Comparison of ENCODE assay signal across 8 mouse cellular contexts in genomic region chr15:78962885-78963284, GRCm38 (mm10). TPM values are rescaled to one million over a fixed set of nuclear protein-coding genes. Genes with fewer than 3 reads are reported as not detected.
DNase-seq lines count a peak whose midpoint lies in the region; ATAC-seq and TF ChIP-seq lines count a peak whose summit lies in the region.

No protein-coding gene starts in this region.

- no peak for TF ChIP-seq EP300 in ES-Bruce4 (IDR thresholded peaks at IDR 0.05; ENCODE audit: insufficient read depth, low read depth, low read length)

- 29% methylated on average over 2 of the region's 2 CpGs for WGBS in intestine, postnatal 0 days

- H3K36me3 ChIP-seq in ES-Bruce4 (ENCODE audit: control insufficient read depth, insufficient read depth, low read length, poor library complexity, severe bottlenecking): no peaks in the 10 kb centered on the region
- H3K36me3 ChIP-seq in intestine, postnatal 0 days (ENCODE audit: control insufficient read depth, insufficient read depth): no peaks in the 10 kb centered on the region

- peak; percentile 83 for DNase-seq in ZHBTc4 (ENCODE audit: low read depth, low spot score)
- DNase-seq in lung, adult 18-20 months: peak; percentile 74 to 81
- no peak for DNase-seq in layer of hippocampus, adult 11-12 months (ENCODE audit: low spot score)

- H3K27me3 ChIP-seq in ES-Bruce4 (ENCODE audit: control insufficient read depth, insufficient read depth, low read length, poor library complexity, severe bottlenecking): no peaks in the 10 kb centered on the region
- no peaks in the 10 kb centered on the region for H3K27me3 ChIP-seq in intestine, postnatal 0 days (replicated peaks; ENCODE audit: control insufficient read depth, insufficient read depth, low read length)

- H3K4me2 ChIP-seq in intestine, postnatal 0 days (replicated peaks; ENCODE audit: low read depth): no peak overlapping the region

- no peak overlapping the region for H3K4me3 ChIP-seq in ES-Bruce4 (ENCODE audit: low read depth, low read length)
- no peak overlapping the region for H3K4me3 ChIP-seq in cortical plate, adult 2 months (ENCODE audit: insufficient read depth, low read length)
- H3K4me3 ChIP-seq in intestine, postnatal 0 days (ENCODE audit: low read depth, low read length): no peak overlapping the region

- no peak for TF ChIP-seq POLR2A in ES-Bruce4 (IDR thresholded peaks at IDR 0.05; ENCODE audit: insufficient read depth, low read length)
- TF ChIP-seq POLR2A in cortical plate, adult 2 months (IDR thresholded peaks at IDR 0.05; ENCODE audit: extremely low read depth, insufficient read depth, low read length): no peak

- no peaks in the 10 kb centered on the region for H3K4me1 ChIP-seq in ES-Bruce4 (ENCODE audit: control insufficient read depth, insufficient read depth, low read length)
- no peaks in the 10 kb centered on the region for H3K4me1 ChIP-seq in cortical plate, adult 2 months (ENCODE audit: control insufficient read depth, insufficient read depth, low read length)
- H3K4me1 ChIP-seq in intestine, postnatal 0 days (replicated peaks; ENCODE audit: control insufficient read depth, insufficient read depth, low read length): no peaks in the 10 kb centered on the region

- H3K9ac ChIP-seq in ES-Bruce4 (ENCODE audit: low read depth, poor library complexity, severe bottlenecking): no peak overlapping the region
- no peak overlapping the region for H3K9ac ChIP-seq in intestine, postnatal 0 days (ENCODE audit: low read depth, low read length)

- no peak overlapping the region for H3K27ac ChIP-seq in ES-Bruce4 (ENCODE audit: insufficient read depth, low read length)
- no peak overlapping the region for H3K27ac ChIP-seq in cortical plate, adult 2 months (ENCODE audit: insufficient read depth, low read length)
- H3K27ac ChIP-seq in intestine, postnatal 0 days (ENCODE audit: low read depth, low read length): no peak overlapping the region

- TF ChIP-seq CTCF in ES-Bruce4 (IDR thresholded peaks at IDR 0.05; ENCODE audit: low read depth, low read length): peak; percentile 37
- peak; percentile 49 for TF ChIP-seq CTCF in cortical plate, adult 2 months (IDR thresholded peaks at IDR 0.05; ENCODE audit: extremely low read depth, insufficient read depth, low read length)
- peak; percentile 92 for TF ChIP-seq CTCF in intestine, postnatal 0 days (IDR thresholded peaks at IDR 0.05; ENCODE audit: low read depth)

- no peaks in the 10 kb centered on the region for H3K9me3 ChIP-seq in ES-Bruce4 (replicated peaks; ENCODE audit: control insufficient read depth, insufficient read depth, low read length, poor library complexity, severe bottlenecking)
- no peaks in the 10 kb centered on the region for H3K9me3 ChIP-seq in intestine, postnatal 0 days (ENCODE audit: control insufficient read depth)

- peak; percentile 80 for ATAC-seq in granulocyte monocyte progenitor cell, adult 5-6 weeks (replicated peaks; ENCODE audit: poor library complexity, severe bottlenecking)
- peak; percentile 82 for ATAC-seq in intestine, postnatal 0 days
- peak; percentile 53 for ATAC-seq in neutrophil, adult 5-6 weeks (ENCODE audit: extremely low read depth, insufficient number of reproducible peaks, low FRiP score, poor library complexity, severe bottlenecking)

RNA-seq across cellular contexts. Expression of gene Triobp, which starts 15.4 kb away (rescaled TPM):
- 49.5 and 57.1 TPM in 2 replicates for polyA plus RNA-seq in ES-Bruce4 (2011; ENCODE audit: insufficient read depth, insufficient read length, low read depth, missing spikeins)
- 10.3 and 11.0 TPM in 2 replicates for polyA plus RNA-seq in cortical plate, adult 2 months (2012; rRNA removed)
- total RNA-seq in granulocyte monocyte progenitor cell, adult 5-6 weeks (2014; fragmentation: Nextera tagmentation): 44.7 and 55.4 TPM in 2 replicates
- 20.6 and 32.3 TPM in 2 replicates for total RNA-seq in granulocyte monocyte progenitor cell, adult 5-6 weeks (2017)
- polyA plus RNA-seq in intestine, postnatal 0 days (2015; fragmentation: Nextera tagmentation; extraction: Ambion mirVana): 35.2 and 39.4 TPM in 2 replicates
- total RNA-seq in neutrophil, adult 5-6 weeks (2017): 37.2 and 41.9 TPM in 2 replicates

RNA-seq across cellular contexts. Expression of gene Nol12, which starts 28.2 kb away (rescaled TPM):
- polyA plus RNA-seq in ES-Bruce4 (2011; ENCODE audit: insufficient read depth, insufficient read length, low read depth, missing spikeins): 42.3 and 45.1 TPM in 2 replicates
- 38.9 and 39.5 TPM in 2 replicates for polyA plus RNA-seq in cortical plate, adult 2 months (2012; rRNA removed)
- total RNA-seq in granulocyte monocyte progenitor cell, adult 5-6 weeks (2014; fragmentation: Nextera tagmentation): 34.4 and 60.8 TPM in 2 replicates
- 20.1 and 30.7 TPM in 2 replicates for total RNA-seq in granulocyte monocyte progenitor cell, adult 5-6 weeks (2017)
- 24.8 and 26.0 TPM in 2 replicates for polyA plus RNA-seq in intestine, postnatal 0 days (2015; fragmentation: Nextera tagmentation; extraction: Ambion mirVana)
- total RNA-seq in neutrophil, adult 5-6 weeks (2017): 18.9 and 22.6 TPM in 2 replicates

RNA-seq across cellular contexts. Expression of gene Lgals1, which starts 36.4 kb away (rescaled TPM):
- polyA plus RNA-seq in ES-Bruce4 (2011; ENCODE audit: insufficient read depth, insufficient read length, low read depth, missing spikeins): 225 and 232 TPM in 2 replicates
- polyA plus RNA-seq in cortical plate, adult 2 months (2012; rRNA removed): 42.9 and 44.4 TPM in 2 replicates
- 677 and 745 TPM in 2 replicates for total RNA-seq in granulocyte monocyte progenitor cell, adult 5-6 weeks (2014; fragmentation: Nextera tagmentation)
- 746 and 991 TPM in 2 replicates for total RNA-seq in granulocyte monocyte progenitor cell, adult 5-6 weeks (2017)
- polyA plus RNA-seq in intestine, postnatal 0 days (2015; fragmentation: Nextera tagmentation; extraction: Ambion mirVana): 725 and 759 TPM in 2 replicates
- total RNA-seq in neutrophil, adult 5-6 weeks (2017): 31.7 and 43.2 TPM in 2 replicates

RNA-seq across cellular contexts. Expression of gene Pdxp, which starts 49.2 kb away (rescaled TPM):
- polyA plus RNA-seq in ES-Bruce4 (2011; ENCODE audit: insufficient read depth, insufficient read length, low read depth, missing spikeins): 22.8 and 28.0 TPM in 2 replicates
- polyA plus RNA-seq in cortical plate, adult 2 months (2012; rRNA removed): 226 and 238 TPM in 2 replicates
- 10.6 and 19.8 TPM in 2 replicates for total RNA-seq in granulocyte monocyte progenitor cell, adult 5-6 weeks (2014; fragmentation: Nextera tagmentation)
- 4.0 and 6.4 TPM in 2 replicates for total RNA-seq in granulocyte monocyte progenitor cell, adult 5-6 weeks (2017)
- 3.3 and 4.2 TPM in 2 replicates for polyA plus RNA-seq in intestine, postnatal 0 days (2015; fragmentation: Nextera tagmentation; extraction: Ambion mirVana)
- 2.1 and 3.7 TPM in 2 replicates for total RNA-seq in neutrophil, adult 5-6 weeks (2017)

Comparison
In these comparisons a context has a peak if more than half of its experiments do, and no peak if none do; other contexts are left out.
1. CTCF ChIP-seq: peak in every context shown above with its lines; median percentile 92 in intestine, postnatal 0 days; 49 in cortical plate, adult 2 months; 37 in ES-Bruce4.